Mouse (Mus musculus) neural tube, embryonic 14.5 days (tissue): ENCODE results near the gene Raver1. TPM values are rescaled to one million over a fixed set of nuclear protein-coding genes. Genes with fewer than 3 reads are reported as not detected.
A peak's percentile ranks its signal among the peaks of the same experiment; 100 is the strongest.

Experiments used
- ATAC-seq: fragments of 200-750 bp; cut with Nextera tagmentation; 2 replicates; pipeline ENCODE4 v1.8.0; 2017; ENCODE audit warnings: low read depth, mild to moderate bottlenecking, moderate TSS enrichment, moderate library complexity
- H3K27ac ChIP-seq: fragments of 300-500 bp; sonication (generic); 2 replicates; pipeline ENCODE4 v1.5.1; 2014; ENCODE audit warnings: low read depth, mild to moderate bottlenecking, control low read depth, low read length, moderate library complexity, mixed read lengths
- H3K27me3 ChIP-seq: fragments of 300-500 bp; sonication (generic); 2 replicates; pipeline ENCODE4 v1.6.1; 2014; ENCODE audit warnings: low read length; ENCODE audit not compliant: control insufficient read depth, insufficient read depth
- H3K36me3 ChIP-seq: fragments of 300-500 bp; sonication (generic); 2 replicates; pipeline ENCODE4 v1.6.1; 2014; ENCODE audit warnings: low read length, mixed read lengths; ENCODE audit not compliant: control insufficient read depth, insufficient read depth
- H3K4me1 ChIP-seq: fragments of 300-500 bp; sonication (generic); 2 replicates; pipeline ENCODE4 v1.6.1; 2014; ENCODE audit warnings: low read length; ENCODE audit not compliant: control insufficient read depth, insufficient read depth
- H3K4me2 ChIP-seq: fragments of 300-500 bp; sonication (generic); 2 replicates; pipeline ENCODE4 v1.6.1; 2014; ENCODE audit warnings: mild to moderate bottlenecking, low read depth, low read length, control low read depth
- H3K4me3 ChIP-seq: fragments of 300-500 bp; sonication (generic); 2 replicates; pipeline ENCODE4 v1.5.1; 2014; ENCODE audit warnings: low read depth, low read length, control low read depth, mixed read lengths
- H3K9ac ChIP-seq: fragments of 300-500 bp; sonication (generic); replicated peaks from 2 replicates; pipeline ENCODE4 v1.6.1; 2014; ENCODE audit warnings: low read depth, mild to moderate bottlenecking, control low read depth, low read length, mixed read lengths
- H3K9me3 ChIP-seq: fragments of 300-500 bp; sonication (generic); 2 replicates; pipeline ENCODE4 v1.6.1; 2016; ENCODE audit warnings: low read length; ENCODE audit not compliant: control insufficient read depth
- WGBS: fragments of 180-500 bp; shearing (Covaris S2); extraction: QIAGEN DNeasy Blood & Tissue Kit; methylation state at CpG from one replicate; pipeline ENCODE4 v1.1.7; 2014; 5-methylcytosine and 5-hydroxymethylcytosine counted together
- microRNA counts: library from miRNA; unstranded; fragments of <30 nt; microRNA quantifications from one replicate; lab custom pipeline; 2016
- microRNA-seq: library from miRNA; unstranded; fragments of <30 nt; microRNA quantifications from one replicate; pipeline ENCODE4, GENCODE M21; 2016
- polyA plus RNA-seq: library from polyadenylated mRNA; unstranded; fragments of >200 nt; fragmentation: Nextera tagmentation; extraction: Ambion mirVana; gene quantifications from 2 replicates; pipeline ENCODE4 v1.2.1, GENCODE M21; 2014

The Raver1 gene
- polyA plus RNA-seq, 1 experiment from 2014 or later, result 29.4 TPM

GRCm38 (mm10) chr9:21030055-21030600, 61.7 kb downstream of the Raver1 start:
- 25% methylated on average over 22 of the region's 22 CpGs for WGBS
- no peak for ATAC-seq
- Histone ChIP-seq H3K4me3 (no peak overlapping the region), H3K4me1 (peaks cover 23% of the 10 kb centered on the region), H3K27ac (no peak overlapping the region), H3K9me3 (no peaks in the 10 kb centered on the region), H3K9ac (no peak overlapping the region), H3K36me3 (no peaks in the 10 kb centered on the region), H3K27me3 (peaks cover 52% of the 10 kb centered on the region), H3K4me2 (peak overlapping the region; percentile 93)

DNA sequence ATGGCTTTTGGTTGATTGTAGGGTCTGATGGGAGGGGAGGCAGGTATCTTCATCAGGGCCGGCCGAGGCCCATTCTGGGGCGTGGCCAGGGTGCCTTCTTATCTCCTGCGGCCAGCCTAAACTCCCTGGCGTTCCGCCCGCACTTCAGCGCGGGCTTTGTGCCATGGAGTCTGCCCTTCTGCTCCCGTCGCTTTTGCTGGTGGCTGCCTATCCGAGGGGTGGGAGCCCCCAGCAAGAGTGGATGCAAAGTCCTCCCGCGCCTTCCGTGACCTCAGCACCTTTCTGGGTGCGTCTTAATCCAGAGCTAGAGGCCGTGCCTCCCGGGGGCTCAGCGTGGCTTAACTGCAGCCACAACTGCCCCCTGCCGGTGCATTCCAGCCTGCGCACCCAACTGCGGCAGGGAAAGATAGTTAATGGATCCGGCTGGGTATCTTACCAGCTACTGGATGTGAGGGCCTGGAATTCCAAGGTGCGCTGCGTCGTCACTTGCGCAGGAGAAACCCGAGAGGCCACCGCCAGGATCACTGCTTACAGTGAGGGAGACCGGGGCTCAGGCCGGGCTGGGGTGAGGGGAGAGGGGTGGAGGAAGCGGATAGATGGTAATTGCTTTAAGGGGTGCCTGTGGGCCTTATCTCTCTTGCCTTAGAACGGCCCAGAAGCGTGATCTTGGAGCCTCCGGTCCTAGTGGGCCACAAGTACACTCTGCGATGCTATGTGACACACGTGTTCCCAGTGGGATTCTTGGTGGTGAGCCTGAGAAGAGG, 62.3 kb downstream of the Raver1 start, which contains the start of gene Icam4:
TSS of gene Icam4 (plus strand) at position 83 of the 764 bp plus-strand sequence.
- H3K36me3 ChIP-seq, result no peaks in the 10 kb centered on the region
- WGBS, result 2% methylated on average over 37 of the region's 37 CpGs
- no peaks in the 10 kb centered on the region for H3K9me3 ChIP-seq
- ATAC-seq, result no peak; the same call in 1 of the 2 replicates
- H3K4me2 ChIP-seq, result peak within 1 kb of the TSS; percentile 37
- peaks cover 23% of the 10 kb centered on the region for H3K4me1 ChIP-seq
- H3K27me3 ChIP-seq, result peaks cover 45% of the 10 kb centered on the region
- no peak within 1 kb of the TSS for H3K9ac ChIP-seq
- H3K4me3 ChIP-seq, result peak within 1 kb of the TSS; percentile 7; the same call in 1 of the 2 replicates
- H3K27ac ChIP-seq, result no peak within 1 kb of the TSS

DNA sequence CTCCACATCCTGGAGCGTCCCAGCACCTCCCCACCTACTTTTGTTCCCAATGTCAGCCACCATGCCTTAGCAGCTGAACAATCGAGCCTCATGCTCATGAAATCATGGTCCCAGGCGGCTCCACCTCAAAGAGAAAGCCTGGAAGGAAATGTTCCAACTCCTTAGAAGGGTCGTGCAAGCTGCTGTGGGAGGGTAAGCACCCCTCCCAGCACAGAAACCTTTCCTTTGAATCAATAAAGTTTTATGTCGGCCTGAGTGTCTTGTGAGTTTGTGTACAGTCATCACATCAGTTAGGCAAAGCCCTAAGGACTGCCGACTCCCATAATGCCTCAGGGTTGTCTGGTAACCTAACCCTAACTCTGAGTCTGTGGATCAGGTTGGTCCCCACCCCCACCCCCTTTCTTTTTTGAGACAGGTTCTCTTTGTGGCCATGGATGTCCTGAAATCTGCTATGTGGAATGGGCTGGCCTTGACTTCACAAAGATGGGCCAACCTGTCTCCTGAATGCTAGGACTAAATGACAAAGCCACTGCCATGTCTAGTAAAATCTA, 63.2 kb downstream of the Raver1 start:
- no peak overlapping the region for H3K9ac ChIP-seq
- H3K9me3 ChIP-seq, result no peaks in the 10 kb centered on the region
- H3K27me3 ChIP-seq, result peaks cover 39% of the 10 kb centered on the region
- H3K4me1 ChIP-seq, result peaks cover 23% of the 10 kb centered on the region
- no peaks in the 10 kb centered on the region for H3K36me3 ChIP-seq
- no peak overlapping the region for H3K4me3 ChIP-seq
- ATAC-seq, result no peak
- no peak overlapping the region for H3K27ac ChIP-seq
- no peak overlapping the region for H3K4me2 ChIP-seq
- 59% methylated on average over 6 of the region's 6 CpGs for WGBS

DNA sequence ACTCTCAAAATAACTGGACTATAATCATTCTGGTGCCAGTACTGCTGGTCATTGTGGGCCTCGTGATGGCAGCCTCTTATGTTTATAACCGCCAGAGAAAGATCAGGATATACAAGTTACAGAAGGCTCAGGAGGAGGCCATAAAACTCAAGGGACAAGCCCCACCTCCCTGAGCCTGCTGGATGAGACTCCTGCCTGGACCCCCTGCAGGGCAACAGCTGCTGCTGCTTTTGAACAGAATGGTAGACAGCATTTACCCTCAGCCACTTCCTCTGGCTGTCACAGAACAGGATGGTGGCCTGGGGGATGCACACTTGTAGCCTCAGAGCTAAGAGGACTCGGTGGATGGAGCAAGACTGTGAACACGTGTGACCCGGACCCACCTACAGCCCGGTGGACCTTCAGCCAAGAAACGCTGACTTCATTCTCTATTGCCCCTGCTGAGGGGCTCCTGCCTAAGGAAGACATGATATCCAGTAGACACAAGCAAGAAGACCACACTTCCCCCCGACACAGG, 64.0 kb downstream of the Raver1 start:
- Histone ChIP-seq H3K9me3 (no peaks in the 10 kb centered on the region), H3K27me3 (peaks cover 31% of the 10 kb centered on the region), H3K36me3 (no peaks in the 10 kb centered on the region), H3K4me3 (no peak overlapping the region), H3K4me2 (no peak overlapping the region), H3K27ac (no peak overlapping the region), H3K9ac (no peak overlapping the region), H3K4me1 (peaks cover 16% of the 10 kb centered on the region)
- ATAC-seq, result no peak
- 35% methylated on average over 8 of the region's 8 CpGs for WGBS

DNA sequence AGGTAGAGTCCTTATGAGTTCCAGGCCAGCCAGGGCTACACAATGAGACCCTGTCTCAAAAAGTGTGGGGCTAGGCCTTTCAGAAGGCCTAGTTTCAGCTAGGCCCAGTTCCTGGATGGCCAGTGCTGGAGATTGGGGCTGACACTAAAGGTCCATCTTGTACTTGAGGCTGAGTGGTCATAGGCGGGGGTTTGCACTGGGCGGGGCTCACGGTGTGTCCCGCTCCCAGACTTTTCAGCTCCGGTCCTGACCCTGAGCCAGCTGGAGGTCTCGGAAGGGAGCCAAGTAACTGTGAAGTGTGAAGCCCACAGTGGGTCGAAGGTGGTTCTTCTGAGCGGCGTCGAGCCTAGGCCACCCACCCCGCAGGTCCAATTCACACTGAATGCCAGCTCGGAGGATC, 65.0 kb downstream of the Raver1 start:
- Histone ChIP-seq H3K4me3 (no peak overlapping the region), H3K27ac (no peak overlapping the region), H3K27me3 (peaks cover 22% of the 10 kb centered on the region), H3K36me3 (no peaks in the 10 kb centered on the region), H3K9me3 (no peaks in the 10 kb centered on the region), H3K4me1 (peaks cover 10% of the 10 kb centered on the region; the same call in 1 of the 2 replicates), H3K4me2 (no peak overlapping the region), H3K9ac (no peak overlapping the region)
- no peak for ATAC-seq
- WGBS, result 83% methylated on average over 12 of the region's 12 CpGs

GRCm38 (mm10) chr9:21025258-21025810, 66.5 kb downstream of the Raver1 start:
- Histone ChIP-seq H3K4me1 (0 out of 2 replicates have a peak, but pooled peaks cover 3% of the 10 kb centered on the region), H3K27me3 (peaks cover 18% of the 10 kb centered on the region), H3K27ac (no peak overlapping the region), H3K4me3 (no peak overlapping the region), H3K4me2 (no peak overlapping the region), H3K36me3 (no peaks in the 10 kb centered on the region), H3K9me3 (no peaks in the 10 kb centered on the region), H3K9ac (no peak overlapping the region)
- 66% methylated on average over 19 of the region's 19 CpGs for WGBS
- ATAC-seq, result no peak

MicroRNAs within 50 kb of the gene (microRNA counts, 519-probe panel; counts per million panel counts)
- not detected for microRNA mmu-miR-1900 (lab: Ali Mortazavi, UCI)

Small RNAs within 50 kb of the gene (microRNA-seq; reads per million reads assigned to microRNA genes)
- gene Mir1900 (not detected), gene Mir7082 (0.85 reads per million)

Other genes with a start within 250 kb of the Raver1 start
- 4.3 and 7.2 TPM in 2 replicates for gene A230050P20Rik, start 223.4 kb downstream of the Raver1 start, polyA plus RNA-seq
- gene Angptl6, start 212.3 kb downstream of the Raver1 start, polyA plus RNA-seq, result 11.1 and 14.5 TPM in 2 replicates
- gene Ppan, start 203.8 kb downstream of the Raver1 start, polyA plus RNA-seq, result 41.7 and 49.0 TPM in 2 replicates
- 226 and 228 TPM in 2 replicates for gene Eif3g, start 193.4 kb downstream of the Raver1 start, polyA plus RNA-seq
- 41.1 and 42.7 TPM in 2 replicates for gene Dnmt1, start 132.1 kb downstream of the Raver1 start, polyA plus RNA-seq
- 7.4 and 8.7 TPM in 2 replicates for gene S1pr2, start 115.2 kb downstream of the Raver1 start, polyA plus RNA-seq
- 103 and 115 TPM in 2 replicates for gene Mrpl4, start 89.3 kb downstream of the Raver1 start, polyA plus RNA-seq
- 1.4 and 3.6 TPM in 2 replicates for gene Icam1, start 76.0 kb downstream of the Raver1 start, polyA plus RNA-seq
- 0.27 TPM in 1 of 2 replicates, not detected in the other for gene Icam4, start 62.6 kb downstream of the Raver1 start, polyA plus RNA-seq
- gene Icam5, start 59.9 kb downstream of the Raver1 start, polyA plus RNA-seq, result 1.3 and 1.6 TPM in 2 replicates
- gene Zglp1, start 24.9 kb downstream of the Raver1 start, polyA plus RNA-seq, result 1.2 and 2.7 TPM in 2 replicates
- gene Gm49373, start 18.9 kb downstream of the Raver1 start, polyA plus RNA-seq, result 1.7 and 1.8 TPM in 2 replicates
- gene Fdx1l, start 18.4 kb downstream of the Raver1 start, polyA plus RNA-seq, result 62.7 and 73.5 TPM in 2 replicates
- gene Gm38431, start within 50 bp of the Raver1 start, polyA plus RNA-seq, result 0.88 and 1.5 TPM in 2 replicates
- gene Tyk2, start 39.2 kb upstream of the Raver1 start, polyA plus RNA-seq, result 7.9 and 10.2 TPM in 2 replicates
- gene Cdc37, start 58.0 kb upstream of the Raver1 start, polyA plus RNA-seq, result 190 and 219 TPM in 2 replicates
- 27.5 and 35.3 TPM in 2 replicates for gene Pde4a, start 73.7 kb upstream of the Raver1 start, polyA plus RNA-seq
- gene Keap1, start 147.4 kb upstream of the Raver1 start, polyA plus RNA-seq, result 34.2 and 43.6 TPM in 2 replicates
- gene S1pr5, start 156.4 kb upstream of the Raver1 start, polyA plus RNA-seq, result 4.2 and 5.0 TPM in 2 replicates
- 50.4 and 50.5 TPM in 2 replicates for gene Atg4d, start 173.3 kb upstream of the Raver1 start, polyA plus RNA-seq
- 14.2 and 16.4 TPM in 2 replicates for gene Kri1, start 196.0 kb upstream of the Raver1 start, polyA plus RNA-seq
- gene Cdkn2d, start 199.4 kb upstream of the Raver1 start, polyA plus RNA-seq, result 113 and 125 TPM in 2 replicates
- gene Ap1m2, start 220.3 kb upstream of the Raver1 start, polyA plus RNA-seq, result 1.1 and 2.3 TPM in 2 replicates
- 67.7 and 75.1 TPM in 2 replicates for gene Slc44a2, start 228.7 kb upstream of the Raver1 start, polyA plus RNA-seq